Mouse (Mus musculus): ENCODE measurements around the gene Rbp7.
A peak's percentile ranks its signal among the peaks of the same experiment; 100 is the strongest.
"Not testable (repeated sequence)": the region's sequence is repeated elsewhere in the genome, so short reads cannot be mapped to it uniquely, and the experiment has no call there.

Gene Rbp7

DNA sequence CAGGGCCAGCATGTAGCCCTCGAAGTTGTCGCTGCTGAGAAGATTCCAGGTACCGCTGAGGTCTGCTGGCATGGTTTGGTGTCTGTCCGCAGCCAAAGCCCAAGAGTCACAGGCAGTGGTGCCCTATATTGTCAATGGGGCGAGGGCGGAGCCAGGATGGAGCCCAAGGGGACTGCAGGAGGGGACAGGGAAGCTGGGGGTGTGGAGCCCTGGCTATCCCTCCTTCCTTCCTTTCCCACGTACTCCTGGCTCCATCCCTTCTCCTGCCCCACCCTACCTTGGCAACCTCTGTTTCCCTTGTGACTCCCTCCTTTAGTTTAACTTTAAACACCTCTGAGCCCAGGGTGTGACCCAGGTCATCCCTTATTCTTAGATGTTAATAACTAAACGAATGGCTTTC is at the start of gene Rbp7:
Rbp7 (minus strand) TSS at position 100 of the 400 bp plus-strand sequence.
- no peak for DNase-seq (ENCODE audit: low spot score in 2 of 2)

DNA sequence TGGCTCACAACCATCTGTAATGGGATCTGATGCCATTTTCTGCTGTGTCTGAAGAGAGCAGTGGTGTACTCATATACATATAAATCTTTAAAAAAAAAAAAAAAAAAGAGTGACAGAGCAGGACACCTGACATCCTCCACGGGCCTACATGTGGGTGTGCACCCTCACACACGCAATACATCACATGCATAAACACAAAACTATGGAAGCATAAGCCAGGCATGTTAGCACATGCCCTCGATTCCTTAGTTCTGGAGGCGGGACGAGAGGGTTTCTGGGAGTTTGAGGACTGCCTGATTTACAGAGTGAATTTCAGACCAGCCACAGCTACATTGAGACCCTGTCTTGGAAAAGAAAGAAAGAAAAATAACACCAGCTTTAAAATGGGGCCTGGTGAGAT is 49.6 kb upstream of the Rbp7 start:
- no peak for DNase-seq (ENCODE audit: low spot score in 2 of 2)

DNA sequence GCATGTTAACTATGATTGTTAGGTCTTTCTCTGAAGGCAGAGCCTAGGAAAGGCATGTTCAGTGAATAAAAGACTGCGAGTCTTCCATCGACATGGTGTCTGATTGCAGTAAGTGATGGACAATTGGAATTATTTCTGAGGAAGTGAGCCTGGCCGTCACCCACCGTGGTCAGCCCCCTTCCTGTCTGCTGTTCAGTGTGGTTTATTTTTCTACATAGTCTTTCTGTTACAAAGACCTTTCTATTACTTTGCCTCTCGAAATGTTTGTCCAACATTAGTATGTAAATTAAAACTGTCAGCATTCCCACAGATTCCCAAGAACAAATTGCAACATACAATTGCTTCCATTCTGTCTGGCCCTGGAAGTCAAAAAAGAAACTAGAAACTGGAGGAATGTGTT is 45.0 kb upstream of the Rbp7 start:
- no peak for DNase-seq (ENCODE audit: low spot score in 2 of 2)

DNA sequence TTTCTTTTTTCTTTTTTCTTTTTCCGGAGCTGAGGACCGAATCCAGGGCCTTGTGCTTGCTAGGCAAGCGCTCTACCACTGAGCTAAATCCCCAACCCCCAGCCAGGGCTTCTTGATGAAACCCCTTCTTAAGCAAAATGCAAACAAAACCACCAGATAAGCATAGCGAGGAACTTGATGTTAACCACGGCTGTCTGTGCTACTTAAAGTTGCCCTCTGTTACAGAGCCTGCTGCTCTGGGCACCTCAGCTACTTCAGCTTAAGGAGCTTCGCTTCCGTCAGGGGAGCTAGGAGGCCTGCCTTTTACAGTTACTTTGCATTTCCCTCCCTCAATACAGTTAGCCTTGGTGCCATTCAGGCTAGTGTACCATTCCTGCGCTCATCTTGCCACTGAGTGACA is 44.1 kb upstream of the Rbp7 start:
- DNase-seq (ENCODE audit: low spot score in 2 of 2): no peak

DNA sequence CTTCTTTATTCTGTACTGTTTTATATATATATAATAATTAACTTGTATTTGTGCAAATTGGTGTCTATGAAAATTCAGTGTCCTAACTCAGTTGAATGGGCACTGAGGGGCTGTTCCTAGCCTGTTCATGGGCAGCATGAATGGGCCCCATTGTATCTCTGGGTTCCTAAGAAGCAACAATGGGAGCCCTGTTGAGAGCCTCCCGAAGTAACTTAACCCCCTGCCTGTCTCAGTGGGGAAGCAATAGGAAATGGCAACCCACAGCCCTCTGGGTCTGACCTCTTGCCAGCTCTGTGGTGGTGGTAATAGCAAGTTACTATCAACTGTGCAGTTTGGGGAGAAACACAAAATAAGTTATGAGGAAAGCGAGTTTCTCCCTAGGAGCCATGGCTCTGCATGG is 41.8 kb upstream of the Rbp7 start:
- peak in 1 of 2 experiments; percentile 6 for DNase-seq (ENCODE audit: low spot score in 2 of 2)

DNA sequence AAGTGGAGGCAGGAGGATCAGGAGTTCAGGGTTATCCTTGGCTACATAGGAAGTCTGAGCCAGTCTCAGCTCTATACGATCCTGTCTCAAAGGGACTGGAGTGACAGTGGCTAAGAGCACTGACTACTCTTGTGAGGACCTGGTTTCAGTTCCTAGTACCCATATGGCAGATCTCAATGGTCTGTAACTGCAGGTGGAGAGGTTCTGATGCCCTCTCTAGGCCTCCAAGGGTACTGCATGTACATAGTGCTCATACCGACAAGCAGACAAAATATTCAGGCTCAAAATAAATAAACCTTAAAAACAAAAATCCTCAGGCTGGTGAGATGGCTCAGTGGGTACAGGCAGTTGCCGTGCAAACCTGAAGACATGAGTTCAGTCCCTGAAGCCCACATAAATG is 36.4 kb upstream of the Rbp7 start:
- no peak for DNase-seq (ENCODE audit: low spot score in 2 of 2)

DNA sequence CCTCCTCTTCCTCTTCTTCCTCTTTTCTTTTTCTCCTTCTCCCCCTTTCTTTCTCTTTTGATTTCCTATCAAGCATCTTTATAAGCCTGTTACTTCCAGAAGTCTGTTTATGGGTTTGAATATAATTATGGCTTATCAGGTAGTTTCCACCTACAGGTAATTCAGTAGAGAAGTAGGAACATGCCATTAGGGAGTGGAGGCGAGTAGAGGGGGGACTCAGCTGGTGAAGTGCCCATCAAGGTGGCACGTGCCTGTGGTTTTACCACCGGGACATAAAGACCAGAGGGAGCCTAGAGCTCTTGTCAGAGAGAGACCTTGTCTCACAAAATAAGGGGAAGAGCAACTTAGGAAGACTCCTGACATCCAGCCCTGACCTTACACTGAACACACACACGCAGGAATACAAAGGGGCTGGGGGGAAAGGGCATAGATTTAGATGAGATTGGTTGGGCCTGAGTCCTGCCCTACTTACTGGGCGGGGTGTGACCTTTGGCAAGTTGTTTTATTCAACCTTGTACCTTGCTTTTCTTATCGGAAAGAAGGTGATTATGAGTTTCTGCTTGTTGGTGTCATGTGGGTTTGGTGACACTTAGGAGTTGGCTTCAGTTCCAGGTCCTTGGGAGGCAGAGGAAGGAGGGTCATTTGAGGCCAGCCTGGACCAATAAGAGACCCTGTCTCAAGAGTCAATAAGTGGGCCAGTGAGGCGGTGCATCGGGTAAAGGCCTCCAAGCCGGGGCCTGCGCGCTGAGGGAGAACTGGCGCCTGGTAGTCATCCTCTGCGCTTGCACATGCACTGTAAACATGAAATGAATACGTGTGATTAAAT is 34.9 kb upstream of the Rbp7 start:
- DNase-seq (ENCODE audit: low spot score in 2 of 2): no peak

DNA sequence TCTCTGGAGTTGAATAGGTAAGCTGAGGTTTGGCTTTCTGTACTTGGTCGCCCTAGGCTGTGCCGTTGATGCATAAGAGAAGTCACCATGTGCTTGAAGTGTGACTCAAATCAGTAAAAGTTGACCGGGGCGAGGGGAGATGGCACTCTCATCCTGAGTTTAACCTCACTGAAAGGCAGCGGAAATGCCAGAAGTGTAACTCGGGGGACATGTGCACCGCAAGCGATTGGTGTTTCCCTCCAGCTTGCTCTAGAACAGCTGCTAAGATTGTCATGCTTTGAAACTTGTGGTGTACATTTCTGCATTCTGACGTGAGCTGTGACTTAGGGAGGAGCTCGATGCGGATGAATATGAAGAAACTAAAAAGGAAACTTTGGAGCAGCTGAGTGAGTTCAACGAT is 33.0 kb upstream of the Rbp7 start:
- no peak for DNase-seq (ENCODE audit: low spot score in 2 of 2)

DNA sequence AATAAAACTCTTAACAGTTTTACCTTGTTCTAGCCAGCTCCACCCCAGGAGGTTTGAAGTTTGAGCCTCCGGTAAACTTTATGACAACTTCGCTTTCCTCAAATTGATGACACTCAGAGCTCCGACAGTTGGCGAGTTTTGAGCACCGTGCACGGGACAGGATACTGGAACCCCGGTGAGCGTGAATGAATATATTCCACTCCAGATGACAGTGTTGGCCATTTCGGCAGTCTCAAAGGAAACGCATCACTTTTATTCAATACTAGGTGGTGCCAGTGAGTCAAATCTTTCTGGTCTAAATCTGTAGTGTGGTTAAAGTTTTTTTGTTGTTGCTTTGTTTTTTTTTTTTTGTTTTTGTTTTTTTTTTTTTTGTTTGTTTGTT is 31.0 kb upstream of the Rbp7 start:
- DNase-seq (ENCODE audit: low spot score in 2 of 2): peak; percentile 11 to 31

DNA sequence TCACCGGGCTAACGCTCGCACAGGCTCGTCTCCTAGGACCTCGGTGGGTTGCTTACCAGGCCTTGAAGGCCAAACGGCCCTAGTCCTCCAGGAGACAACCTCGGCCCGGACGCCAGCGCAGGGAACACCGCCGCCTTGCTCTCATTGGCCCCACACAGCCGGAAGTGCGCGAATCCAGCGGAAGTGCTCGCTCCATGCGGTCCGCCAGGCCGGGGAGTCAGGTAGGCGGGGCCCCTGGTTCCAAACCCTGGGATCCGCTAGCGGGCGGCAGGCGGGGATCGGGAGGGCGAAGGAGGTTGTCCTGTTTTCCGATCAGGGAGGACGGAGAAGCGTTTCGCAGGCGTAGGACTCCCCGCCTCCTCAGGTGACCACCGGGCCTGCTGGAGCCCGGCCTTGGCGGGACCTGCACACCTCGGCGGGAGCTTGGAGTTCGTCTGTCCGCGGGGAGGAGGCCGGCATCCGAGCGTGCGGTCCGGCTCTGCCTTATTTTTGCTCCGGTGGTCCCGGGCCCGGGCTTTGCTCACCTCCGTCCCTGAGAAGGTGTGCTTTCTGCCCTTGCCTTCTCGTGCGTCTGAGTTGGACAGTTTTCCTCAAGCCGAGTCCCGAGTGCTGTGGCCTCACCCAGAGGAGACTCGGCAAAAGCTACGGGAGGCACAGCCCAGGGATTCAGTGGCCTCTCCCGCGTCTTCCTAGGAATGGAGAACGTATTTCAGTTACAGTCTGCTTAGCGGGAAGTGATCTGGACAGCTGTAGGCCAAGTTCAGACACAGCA is 30.5 kb upstream of the Rbp7 start, which contains the start of the genes Nmnat1 and Lzic:
Nmnat1 (minus strand) TSS at position 150 of the 772 bp plus-strand sequence.
Lzic (plus strand) TSS at position 177 of the 772 bp plus-strand sequence.
- peak; percentile 91 for DNase-seq (ENCODE audit: low spot score in 2 of 2)

DNA sequence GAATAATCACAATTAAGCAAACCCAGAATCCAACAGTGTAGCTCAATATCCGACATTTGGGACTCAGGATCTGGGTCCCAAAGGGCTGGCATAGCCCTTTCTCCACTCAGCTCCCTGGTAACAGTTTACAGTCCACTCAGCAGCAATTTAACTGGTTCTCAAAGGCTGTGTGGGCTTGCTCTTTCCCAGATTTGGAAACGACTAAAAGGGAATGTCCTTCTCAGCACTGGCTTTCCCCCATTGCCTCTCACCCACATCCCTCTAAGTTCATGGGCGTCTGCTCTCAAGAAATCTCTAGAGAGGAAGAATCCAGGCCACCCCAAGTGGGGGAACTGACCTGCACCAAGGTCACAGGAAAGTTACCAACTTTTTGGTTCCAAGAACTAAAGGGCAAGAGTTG is 29.8 kb upstream of the Rbp7 start:
- DNase-seq (ENCODE audit: low spot score in 2 of 2): no peak

DNA sequence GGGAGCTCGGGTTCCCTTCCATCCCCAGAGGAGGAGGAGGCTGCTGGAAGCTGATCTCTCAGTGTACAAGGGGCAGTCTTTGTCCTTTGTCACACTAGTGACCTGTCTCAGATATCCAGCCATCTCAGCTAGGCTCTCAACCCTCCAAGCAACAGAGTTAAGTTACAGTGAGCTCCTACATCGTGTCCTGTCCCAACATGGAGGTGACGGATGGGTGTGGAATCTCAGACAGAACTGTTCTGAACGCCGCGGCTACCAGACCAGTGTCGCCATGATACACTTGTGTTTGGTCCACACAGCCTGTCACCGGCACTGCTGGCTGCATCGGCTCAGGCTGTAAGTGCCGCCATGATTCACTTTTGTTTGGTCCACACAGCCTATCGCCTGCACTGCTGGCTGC is 22.3 kb upstream of the Rbp7 start, which contains the start of gene Tmem274:
Tmem274 (plus strand) TSS at position 301 of the 400 bp plus-strand sequence.
- no peak for DNase-seq (ENCODE audit: low spot score in 2 of 2)

DNA sequence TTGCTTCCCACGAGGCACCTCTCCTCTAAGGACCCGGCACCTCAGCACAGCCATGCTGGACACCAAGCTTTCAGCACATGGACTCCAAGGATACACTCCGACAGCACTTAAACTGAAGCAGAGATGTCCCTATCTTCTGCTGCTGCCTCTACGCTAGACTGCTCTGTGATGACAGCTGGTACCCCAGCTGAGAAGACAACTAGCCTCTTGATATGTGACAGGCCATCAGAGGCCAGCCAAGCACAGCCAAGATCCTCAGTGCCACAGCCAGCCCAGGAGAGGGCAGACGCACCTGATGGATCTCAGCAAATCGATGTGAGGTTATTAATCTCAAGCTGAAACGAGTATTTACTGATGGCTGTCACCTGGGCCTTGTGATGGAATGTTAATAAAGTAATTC is 20.3 kb upstream of the Rbp7 start:
- DNase-seq (ENCODE audit: low spot score in 2 of 2): no peak

DNA sequence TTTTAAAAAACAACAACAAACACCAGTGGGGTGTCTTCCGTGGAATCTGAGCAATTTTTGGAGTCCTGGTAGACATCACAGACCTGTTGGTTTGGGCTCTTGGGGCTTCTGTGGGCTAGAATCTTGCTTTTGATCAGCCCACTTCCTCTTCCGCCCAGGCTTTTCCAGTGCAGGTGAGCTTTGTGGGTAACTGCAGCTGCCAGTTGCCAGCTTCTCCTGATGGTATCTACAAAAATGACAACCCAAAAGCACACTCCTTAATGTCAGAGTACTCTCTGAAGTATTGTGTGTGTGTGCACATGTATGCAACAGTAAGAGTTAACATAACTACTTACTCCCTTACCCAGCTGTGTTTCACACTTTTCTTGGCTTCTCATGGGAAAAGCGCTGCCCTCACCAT is 14.8 kb upstream of the Rbp7 start:
- DNase-seq (ENCODE audit: low spot score in 2 of 2): no peak

DNA sequence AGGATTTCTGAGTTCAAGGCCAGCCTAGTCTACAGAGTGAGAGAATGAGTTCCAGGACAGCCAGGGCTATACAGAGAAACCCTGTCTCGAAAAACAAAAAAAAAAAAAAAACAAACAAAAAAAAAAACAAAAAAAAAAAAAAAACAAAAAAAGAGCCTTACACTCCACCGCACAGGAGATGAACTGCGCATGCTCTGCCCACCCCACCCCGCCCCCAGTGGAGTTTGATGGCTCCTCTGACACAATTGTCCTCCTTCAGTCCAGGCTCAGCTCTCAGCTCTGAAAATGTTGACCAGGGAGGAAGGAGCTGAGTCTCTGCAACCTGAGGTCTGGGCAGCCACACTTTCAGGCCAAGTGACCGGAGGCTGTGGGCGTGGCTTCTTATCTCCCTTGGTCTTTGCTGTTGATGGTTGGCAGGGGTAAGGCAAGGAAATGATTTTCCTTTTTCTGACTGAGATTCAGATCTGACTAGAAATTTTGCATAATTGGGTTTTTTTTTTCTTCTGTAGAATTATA is 8.7 kb upstream of the Rbp7 start:
- DNase-seq (ENCODE audit: low spot score in 2 of 2): no peak

DNA sequence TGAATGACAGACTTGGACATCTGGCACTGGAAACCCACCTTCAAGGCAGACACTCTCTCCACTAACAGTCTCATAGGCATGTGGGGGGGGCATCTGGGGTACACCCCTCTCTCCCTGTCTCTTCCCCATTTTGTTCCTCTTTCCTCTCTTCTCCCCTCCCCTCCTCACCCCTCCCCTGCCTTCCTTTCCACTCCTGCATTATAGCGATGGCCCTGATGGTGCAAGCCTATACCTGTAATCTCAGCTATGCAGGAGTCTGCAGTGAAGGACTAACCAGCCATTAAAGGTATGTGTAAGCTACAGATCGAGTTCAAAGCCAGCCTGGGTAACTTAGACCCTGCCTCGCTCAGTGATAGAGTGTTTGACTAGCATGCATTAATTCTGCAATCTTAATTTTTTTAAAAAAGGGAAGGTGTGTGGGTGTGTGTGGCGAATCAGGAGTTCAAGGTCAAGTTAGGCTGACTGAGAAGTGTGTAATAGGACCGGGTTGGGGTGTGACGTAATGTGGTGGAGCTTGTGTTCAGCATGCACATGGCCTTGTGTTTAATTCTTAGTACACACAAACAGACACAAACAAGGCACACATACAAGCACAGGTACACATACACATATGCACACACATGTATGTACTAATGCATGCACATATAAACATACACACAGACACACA is 7.7 kb upstream of the Rbp7 start:
- no peak for DNase-seq (ENCODE audit: low spot score in 2 of 2)

DNA sequence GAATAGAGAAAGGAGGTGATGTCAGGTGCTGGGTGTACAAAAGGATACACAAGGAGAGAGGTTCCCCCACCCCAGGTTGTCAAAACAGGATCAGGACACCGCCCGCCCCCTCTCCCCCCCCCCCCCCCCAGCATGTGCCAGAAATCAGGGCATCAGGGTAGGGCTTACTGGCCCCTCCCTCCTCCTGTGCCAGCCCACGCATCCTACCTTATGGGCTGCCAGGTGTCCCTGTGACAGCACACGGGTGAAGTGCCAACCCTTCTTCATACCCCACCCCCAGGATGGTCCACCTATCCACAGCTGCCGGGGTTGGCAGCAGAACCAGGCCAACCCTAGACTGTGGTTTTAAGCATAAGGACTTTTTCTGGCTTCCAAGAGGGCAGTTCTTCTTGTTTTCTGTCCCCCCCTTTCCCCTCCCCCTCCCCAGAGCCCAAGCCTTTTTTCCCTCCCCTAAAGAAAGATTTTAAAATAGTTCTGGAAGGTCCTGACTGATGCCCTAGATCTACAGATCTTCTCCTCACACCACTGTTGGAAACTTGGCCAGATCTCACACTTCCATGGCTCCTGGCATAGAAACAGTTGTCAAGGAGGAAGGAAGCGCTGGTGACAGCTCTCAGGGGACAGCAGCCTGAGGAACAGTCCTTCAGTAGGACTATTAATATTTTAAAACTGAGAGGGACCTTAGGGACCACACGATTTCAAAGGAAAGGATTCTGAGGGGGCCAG is 7.0 kb upstream of the Rbp7 start:
- no peak for DNase-seq (ENCODE audit: low spot score in 2 of 2)

DNA sequence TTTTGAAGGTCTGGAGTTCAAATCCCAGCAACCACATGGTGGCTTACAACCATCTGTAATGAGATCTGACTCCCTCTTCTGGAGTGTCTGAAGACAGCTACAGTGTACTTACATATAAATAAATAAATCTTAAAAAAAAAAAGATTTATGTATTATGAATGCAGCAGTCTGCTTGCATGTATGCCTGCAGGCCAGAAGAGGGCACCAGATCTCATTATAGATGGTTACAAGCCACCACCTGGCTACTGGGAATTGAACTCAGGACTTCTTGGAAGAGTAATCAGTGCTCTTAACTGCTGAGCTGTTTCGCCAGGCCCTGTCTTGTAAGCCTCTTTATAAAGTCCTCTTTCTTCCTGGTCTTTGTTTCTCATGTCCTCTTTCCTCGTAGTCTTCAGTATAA is 5.7 kb upstream of the Rbp7 start:
- DNase-seq (ENCODE audit: low spot score in 2 of 2): not testable (repeated sequence)

DNA sequence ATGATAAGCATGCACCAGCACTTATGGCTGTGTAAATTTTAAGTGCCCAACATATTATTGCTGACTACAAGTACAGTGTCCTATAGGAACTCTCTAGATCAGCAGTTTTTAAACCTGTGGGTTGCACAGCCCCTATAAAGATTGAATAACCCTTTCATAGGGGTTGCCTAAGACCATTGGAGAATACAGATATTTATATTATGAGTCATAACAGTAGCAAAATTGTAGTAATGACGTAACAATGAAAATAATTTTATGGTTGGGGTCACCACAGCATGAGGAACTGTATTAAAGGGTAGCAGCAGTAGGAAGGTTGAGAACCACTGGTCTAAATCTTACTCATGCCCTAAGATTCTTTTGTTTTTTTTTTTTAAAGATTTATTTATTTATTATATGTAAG is 4.6 kb upstream of the Rbp7 start:
- no peak for DNase-seq (ENCODE audit: low spot score in 2 of 2)

DNA sequence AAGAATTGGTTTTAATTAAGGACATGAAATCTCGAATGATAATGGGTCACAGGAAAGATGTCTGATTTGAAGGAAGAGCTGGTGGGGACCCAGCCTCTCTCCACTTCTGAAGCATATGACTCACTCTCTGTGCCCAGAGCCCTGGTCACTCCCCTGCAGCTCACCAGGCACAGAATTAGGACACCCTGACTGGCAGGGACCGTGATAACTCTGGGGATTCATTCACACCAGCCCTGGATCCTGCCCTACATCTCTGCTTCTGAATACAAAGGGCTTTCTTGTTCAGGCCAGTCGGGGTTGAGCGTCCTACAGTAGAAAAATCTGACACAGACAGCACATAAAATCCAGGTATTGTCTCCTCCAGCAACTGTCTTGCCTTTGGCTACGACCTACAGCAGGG is 3.7 kb upstream of the Rbp7 start:
- no peak for DNase-seq (ENCODE audit: low spot score in 2 of 2)

DNA sequence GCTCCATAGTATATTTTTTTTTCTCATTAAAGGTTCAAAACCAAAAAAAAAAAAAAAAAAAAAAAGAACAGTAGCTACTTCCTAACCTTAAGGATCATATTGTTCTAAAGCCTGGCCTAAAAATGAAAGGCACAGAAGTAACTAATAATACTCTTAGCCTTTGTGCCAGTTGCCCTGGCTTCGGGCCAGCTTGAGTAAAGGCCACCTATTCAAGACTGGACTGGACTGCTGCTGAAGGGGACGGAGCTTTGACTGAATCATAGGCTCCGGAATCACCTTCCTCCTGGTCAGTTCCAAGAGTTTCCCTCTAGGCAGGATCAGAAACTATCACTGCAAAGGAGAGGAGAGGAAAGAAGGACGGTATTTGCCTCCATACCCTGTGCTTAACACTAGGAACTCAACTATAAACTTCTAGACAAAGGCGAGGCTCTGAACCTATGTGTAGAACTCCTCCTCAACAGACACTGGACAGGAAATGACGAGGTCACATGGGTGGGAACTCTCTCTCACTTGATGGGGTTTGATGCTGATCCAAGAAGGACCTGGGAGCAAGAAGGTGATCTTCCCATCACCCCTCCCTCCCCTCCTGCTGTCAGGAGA is 3.2 kb upstream of the Rbp7 start:
- no peak for DNase-seq (ENCODE audit: low spot score in 2 of 2)
